Mouse (Mus musculus): ENCODE data around the gene Gm10912. TPM values are rescaled to one million over a fixed set of nuclear protein-coding genes. Genes with fewer than 3 reads are reported as not detected.
"Not testable (repeated sequence)": the region's sequence is repeated elsewhere in the genome, so short reads cannot be mapped to it uniquely, and the experiment has no call there.

Gene Gm10912
- total RNA-seq, 2 experiments from 2014 or later: 0.36 to 0.38 TPM

DNA sequence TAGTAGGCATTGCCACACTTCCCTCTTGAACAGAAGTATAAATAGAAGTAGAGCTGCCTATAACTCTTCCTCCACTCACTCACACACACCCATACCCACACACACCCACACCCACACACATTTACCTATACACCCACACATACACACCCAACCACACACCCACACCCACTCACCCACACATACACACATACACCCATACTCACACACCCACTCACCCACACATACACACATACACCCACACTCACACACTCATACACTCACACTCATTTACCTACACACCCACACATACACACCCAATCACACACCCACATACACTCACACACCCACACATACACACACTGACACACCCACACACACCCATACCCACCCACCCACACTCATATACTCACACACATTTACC lies 16.8 kb downstream of the Gm10912 start:
- intact Hi-C loops (cut with DNase I): no loop called here
- Histone ChIP-seq H3K27ac (no peak overlapping the region), H3K4me3 (no peak overlapping the region)
- DNase-seq: no peak
- no peak for TF ChIP-seq CTCF (IDR thresholded peaks at IDR 0.05)

DNA sequence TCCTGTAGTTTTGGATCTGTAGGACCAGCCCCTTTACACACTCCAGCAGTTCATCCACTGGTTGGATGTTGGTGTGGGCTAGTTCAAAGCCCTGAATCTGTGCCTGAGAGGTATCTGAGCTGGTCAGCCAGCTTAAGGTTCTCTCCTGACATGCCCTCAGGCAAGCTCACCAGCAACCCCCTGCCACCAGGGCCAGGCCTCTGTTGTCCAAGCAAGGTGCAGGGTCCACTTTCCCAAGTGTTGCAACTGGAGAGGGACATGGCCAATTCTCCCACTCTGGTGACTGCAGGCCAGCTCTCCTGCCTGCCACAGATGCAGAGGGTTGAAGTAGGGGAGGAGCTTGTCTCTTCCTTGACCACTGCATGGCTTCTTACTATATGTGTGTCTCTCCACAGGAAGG lies 18.4 kb downstream of the Gm10912 start:
- DNase-seq; H3K27ac ChIP-seq; H3K4me3 ChIP-seq; intact Hi-C loops (cut with DNase I): not testable (repeated sequence)

GRCm38 (mm10) chr2:104087562-104087961 lies 21.9 kb downstream of the Gm10912 start:
- H3K27ac ChIP-seq; DNase-seq; H3K4me3 ChIP-seq; intact Hi-C loops (cut with DNase I): not testable (repeated sequence)

GRCm38 (mm10) chr2:104093305-104093704 lies 27.7 kb downstream of the Gm10912 start:
- no peak for TF ChIP-seq CTCF (IDR thresholded peaks at IDR 0.05)
- intact Hi-C loops (cut with DNase I): no loop called here
- no peak overlapping the region for H3K4me3 ChIP-seq
- no peak overlapping the region for H3K27ac ChIP-seq
- no peak for DNase-seq

DNA sequence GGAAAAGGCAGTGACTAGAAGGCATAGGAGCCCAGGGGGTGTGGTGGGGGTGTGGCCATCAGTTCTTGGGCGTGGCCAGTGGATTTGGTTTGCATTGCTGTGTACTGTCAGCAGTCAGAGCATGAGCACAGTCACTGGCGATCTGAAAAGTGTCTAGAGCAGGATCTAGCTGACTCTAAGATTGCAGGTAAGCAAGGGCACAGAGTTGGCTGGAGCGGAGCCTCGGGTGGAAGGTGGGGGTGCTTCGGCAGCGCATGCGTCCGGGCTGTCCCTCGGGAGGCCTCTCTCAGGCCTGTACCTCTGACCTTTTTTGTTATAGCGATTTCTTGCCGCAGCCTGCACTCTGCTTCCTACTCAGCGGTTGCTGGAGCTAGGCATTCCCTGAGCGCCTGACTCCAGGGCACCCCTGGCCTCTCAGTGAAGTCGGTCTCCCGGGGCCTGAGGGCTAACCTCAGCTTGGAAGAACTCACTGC lies 30.2 kb downstream of the Gm10912 start, which contains the start of gene Cd59a:
Gene Cd59a (plus strand): TSS at position 61 of the 473 bp plus-strand sequence.
- Histone ChIP-seq H3K27ac (peak within 1 kb of the TSS; percentile 95), H3K4me3 (peak within 1 kb of the TSS; percentile 74)
- DNase-seq: peak; percentile 86
- intact Hi-C loops (cut with DNase I): loop anchor here (1.0 to 2.0 kb wide), 2 partner anchors 27 to 61 kb away; partner anchors contain the start of gene Gm10799
- no peak for TF ChIP-seq CTCF (IDR thresholded peaks at IDR 0.05)

DNA sequence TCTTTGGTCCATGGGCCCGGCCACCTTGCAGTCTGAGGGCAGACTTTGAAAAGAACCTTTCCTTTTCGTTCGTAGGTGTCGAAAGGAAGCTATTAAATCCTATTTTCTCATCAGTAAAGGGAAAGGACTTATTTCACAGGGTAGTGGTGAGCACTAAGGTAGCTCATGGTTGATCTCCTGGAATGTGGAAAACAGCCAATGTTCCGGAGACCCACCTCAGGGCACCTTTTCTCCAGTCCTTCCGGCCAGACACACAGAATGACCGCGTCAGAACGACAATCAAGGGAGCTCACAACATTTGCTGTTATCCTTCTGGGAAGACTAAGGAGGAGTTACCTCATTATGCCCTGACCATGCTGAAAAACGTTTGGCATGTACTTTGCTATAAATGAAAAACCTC lies 30.6 kb downstream of the Gm10912 start:
- no peak for TF ChIP-seq CTCF (IDR thresholded peaks at IDR 0.05)
- no peak for DNase-seq
- intact Hi-C loops (cut with DNase I): loop anchor here (2.0 kb wide), 1 partner anchor 61 kb away; no protein-coding TSS in a partner anchor

DNA sequence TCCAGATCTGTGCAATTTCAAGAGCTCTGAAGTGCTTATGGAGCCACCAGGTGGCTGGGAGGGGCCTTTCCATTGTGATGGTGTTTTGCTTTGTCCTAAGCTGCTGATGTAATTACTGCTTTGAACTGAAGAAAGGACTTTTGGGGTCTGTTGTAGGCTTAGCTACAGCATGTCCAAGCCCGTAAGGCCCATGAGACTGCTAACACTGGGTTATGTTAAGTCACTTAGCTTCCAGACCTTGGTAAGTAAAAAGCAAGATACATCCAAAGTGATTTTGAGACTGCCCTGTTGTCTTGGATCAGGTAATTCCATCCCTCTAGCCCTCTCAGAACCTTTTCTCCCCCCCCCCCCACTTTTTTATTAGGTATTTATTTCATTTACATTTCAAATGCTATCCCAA lies 31.2 kb downstream of the Gm10912 start:
- Histone ChIP-seq H3K27ac (peak overlapping the region; percentile 95), H3K4me3 (peak overlapping the region; percentile 74)
- intact Hi-C loops (cut with DNase I): loop anchor here (2.0 kb wide), 1 partner anchor 62 kb away; no protein-coding TSS in a partner anchor
- not testable (repeated sequence) for DNase-seq

More for the DNA sequence above, 30.6 kb downstream of the Gm10912 start:
- H3K27ac ChIP-seq: peak overlapping the region; percentile 95
- peak overlapping the region; percentile 74 for H3K4me3 ChIP-seq

GRCm38 (mm10) chr2:104097396-104097795 lies 31.8 kb downstream of the Gm10912 start:
- not testable (repeated sequence) for DNase-seq, H3K27ac ChIP-seq
- H3K4me3 ChIP-seq: peak overlapping the region; percentile 74
- intact Hi-C loops (cut with DNase I): loop anchor here (2.0 kb wide), 1 partner anchor 63 kb away; no protein-coding TSS in a partner anchor

- TF ChIP-seq CTCF (IDR thresholded peaks at IDR 0.05): no peak
- intact Hi-C loops (cut with DNase I): no loop called here
- no peak for DNase-seq
- Histone ChIP-seq H3K4me3 (no peak overlapping the region), H3K27ac (no peak overlapping the region)
Measured at GRCm38 (mm10) chr2:104098529-104099230, 33.1 kb downstream of the Gm10912 start.

DNA sequence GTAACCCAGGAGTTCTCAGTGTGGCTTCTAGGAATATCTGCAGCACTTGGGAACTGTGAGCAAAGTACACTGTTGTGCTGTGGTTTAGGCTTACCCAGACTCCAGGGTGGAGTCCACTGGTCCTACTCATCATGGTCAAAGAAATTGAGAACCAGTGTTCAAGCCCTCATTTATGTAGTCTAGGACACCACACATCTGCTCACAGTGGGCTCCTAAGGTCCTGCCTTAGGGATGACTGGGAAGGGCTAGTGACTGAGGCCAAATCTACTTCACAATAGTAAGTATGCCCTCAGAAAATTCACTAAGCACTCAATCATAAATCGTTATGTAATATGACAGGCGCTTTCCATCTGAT lies 33.6 kb downstream of the Gm10912 start:
- no peak for TF ChIP-seq CTCF (IDR thresholded peaks at IDR 0.05)
- Histone ChIP-seq H3K4me3 (no peak overlapping the region), H3K27ac (no peak overlapping the region)
- intact Hi-C loops (cut with DNase I): no loop called here
- DNase-seq: no peak

DNA sequence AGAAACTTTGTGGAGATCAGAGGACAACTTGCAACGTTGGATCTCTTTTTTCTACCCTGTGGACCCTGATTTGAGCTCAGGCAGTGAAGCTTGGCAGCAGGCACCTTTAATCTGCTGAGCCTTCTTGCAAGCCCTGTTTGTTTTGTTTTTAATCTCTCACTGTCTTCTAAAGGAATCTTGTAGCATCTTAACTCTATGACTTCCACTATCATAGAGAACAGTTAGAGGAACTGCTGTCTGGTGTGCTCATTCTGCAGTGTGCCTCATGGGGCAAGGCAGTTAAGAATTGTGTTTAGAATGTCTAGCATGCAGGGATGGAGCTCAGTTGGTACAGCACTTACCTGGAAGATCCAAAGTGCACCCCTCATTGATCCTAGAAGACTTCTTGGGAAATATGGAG lies 34.3 kb downstream of the Gm10912 start:
- intact Hi-C loops (cut with DNase I): no loop called here
- H3K4me3 ChIP-seq: no peak overlapping the region
- TF ChIP-seq CTCF (IDR thresholded peaks at IDR 0.05): no peak
- DNase-seq: no peak
- H3K27ac ChIP-seq: no peak overlapping the region

GRCm38 (mm10) chr2:104104800-104105199 lies 39.2 kb downstream of the Gm10912 start:
- DNase-seq: no peak
- intact Hi-C loops (cut with DNase I): no loop called here
- no peak for TF ChIP-seq CTCF (IDR thresholded peaks at IDR 0.05)
- Histone ChIP-seq H3K27ac (no peak overlapping the region), H3K4me3 (no peak overlapping the region)

DNA sequence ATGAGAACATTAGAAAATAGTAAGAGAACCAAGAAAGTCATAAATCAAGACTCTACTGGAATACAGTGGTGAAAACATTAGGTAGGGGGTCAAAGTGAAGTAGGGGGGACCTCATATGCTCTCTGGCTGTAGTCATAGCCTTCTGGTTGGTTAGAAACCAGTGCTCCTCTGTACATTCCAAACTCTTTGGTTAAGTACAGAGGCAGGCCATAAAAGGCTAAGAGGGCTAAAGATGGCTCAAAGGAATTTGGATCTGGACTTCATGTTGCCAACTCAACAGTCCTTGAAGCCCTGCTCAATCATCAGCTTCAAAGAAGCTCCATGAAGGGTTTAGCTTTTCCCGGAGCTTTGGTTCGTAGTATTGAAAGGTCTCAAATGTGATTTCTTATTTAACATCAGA lies 43.4 kb downstream of the Gm10912 start:
- H3K27ac ChIP-seq; H3K4me3 ChIP-seq; intact Hi-C loops (cut with DNase I); DNase-seq: not testable (repeated sequence)

DNA sequence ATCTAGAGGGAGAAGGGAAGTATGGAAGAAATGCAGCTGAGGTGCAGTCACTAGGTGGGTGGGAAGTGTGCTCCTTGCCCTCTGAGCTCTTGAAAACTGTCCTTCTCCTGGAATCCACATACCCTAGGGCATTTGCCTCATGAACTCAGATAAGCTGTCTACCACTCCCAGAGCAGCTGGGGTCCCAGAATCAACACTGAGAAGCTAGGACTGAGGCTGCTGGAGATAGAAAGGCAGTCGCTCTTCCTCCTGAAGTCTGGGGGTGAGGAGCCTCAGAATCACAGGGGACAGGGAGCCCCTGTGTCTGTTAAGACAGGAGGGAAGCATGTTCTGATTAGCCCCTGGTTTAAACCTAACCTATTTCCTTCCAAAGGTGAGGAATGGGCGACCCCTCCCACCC lies 43.9 kb downstream of the Gm10912 start:
- H3K4me3 ChIP-seq: no peak overlapping the region
- TF ChIP-seq CTCF (IDR thresholded peaks at IDR 0.05): no peak
- DNase-seq: no peak
- no peak overlapping the region; the same call in 1 of the 2 replicates for H3K27ac ChIP-seq
- intact Hi-C loops (cut with DNase I): no loop called here
